Mouse (Mus musculus): Measurements from ENCODE around the gene Hist1h1a.

- TF ChIP-seq CTCF (IDR thresholded peaks at IDR 0.05; ENCODE audit: extremely low read depth, insufficient read depth, low read length): no peak
- no peak for TF ChIP-seq POLR2A (IDR thresholded peaks at IDR 0.05; ENCODE audit: extremely low read depth, insufficient read depth, low read length)
Measured at GRCm38 (mm10) chr13:23759916-23760239, 3.6 kb upstream of the Hist1h1a start.
